Mouse (Mus musculus) kidney, adult 2 months (tissue): ENCODE data around the gene Zfp202.

Source experiments
- CTCF ChIP-seq: fragments of 200-500 bp; conservative IDR thresholded peaks from 2 replicates; pipeline ENCODE4 v1.5.1; 2011; ENCODE audit warnings: low read depth, mild to moderate bottlenecking, control low read depth, low read length, moderate library complexity, mixed read lengths; ENCODE audit not compliant: insufficient read depth, insufficient read length
- POLR2A ChIP-seq: fragments of 200-500 bp; IDR thresholded peaks from one replicate; pipeline ENCODE4 v1.6.1; 2011; ENCODE audit warnings: low read depth, low read length, control low read depth

- TF ChIP-seq CTCF (no peak), POLR2A (no peak)
Measured at GRCm38 (mm10) chr9:40241951-40242888, 50.1 kb downstream of the Zfp202 start.
